Mouse (Mus musculus): ENCODE data around the gene Sigirr. TPM values are rescaled to one million over a fixed set of nuclear protein-coding genes. Genes with fewer than 3 reads are reported as not detected.
A peak's percentile ranks its signal among the peaks of the same experiment; 100 is the strongest.

Sigirr gene
- 16.0 and 16.5 TPM in 2 replicates for polyA plus RNA-seq (2016; fragmentation: Nextera tagmentation; extraction: Ambion mirVana)

DNA sequence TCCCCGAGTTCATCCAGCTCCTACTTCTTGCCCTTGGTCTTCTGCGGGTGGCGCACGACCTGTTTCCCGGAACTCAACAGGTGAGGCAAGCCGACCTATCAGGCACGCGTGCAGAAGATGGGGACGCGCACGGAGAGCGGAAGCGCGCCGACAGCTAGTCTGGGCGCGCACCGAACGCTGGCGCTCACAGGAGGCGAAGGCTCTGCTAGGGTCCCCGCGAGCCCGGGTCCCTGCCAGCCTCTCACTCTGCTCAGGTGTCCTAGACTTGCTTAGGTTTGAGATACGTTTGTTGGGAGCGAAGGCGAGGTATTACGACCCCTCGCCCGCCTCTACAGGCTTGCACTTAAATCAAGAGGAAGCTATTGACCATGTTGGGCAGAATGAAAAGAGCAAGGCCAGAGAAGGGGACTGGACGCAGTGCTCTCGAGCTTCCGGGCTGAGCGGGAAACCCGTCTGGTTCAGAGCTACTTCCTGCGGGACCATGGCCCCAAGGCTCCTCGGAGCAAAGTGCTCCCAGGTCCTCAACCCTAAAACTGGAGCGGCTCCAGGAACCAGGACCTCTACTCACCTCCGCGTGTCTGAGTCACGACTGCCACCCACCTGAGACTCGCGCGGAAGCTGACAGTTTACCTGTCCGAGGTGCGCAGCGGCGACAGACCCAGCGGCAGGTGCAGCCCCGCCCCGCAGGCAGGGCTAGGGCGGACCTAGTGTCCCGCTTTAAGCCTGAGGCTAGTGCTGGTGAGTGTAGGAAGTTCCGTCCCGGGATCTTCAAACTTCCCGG, at the start of gene Sigirr:
Gene Sigirr, minus strand, starts transcription at position 662 of the 781 bp plus-strand sequence.
- H3K27ac ChIP-seq, result no peak within 1 kb of the TSS
- H3K36me3 ChIP-seq, result no peaks in the 10 kb centered on the region
- peak within 1 kb of the TSS; percentile 54 for H3K4me3 ChIP-seq
- H3K27me3 ChIP-seq (replicated peaks), result peaks cover 49% of the 10 kb centered on the region
- peak within 1 kb of the TSS; percentile 51 for H3K9ac ChIP-seq
- H3K9me3 ChIP-seq (replicated peaks), result no peaks in the 10 kb centered on the region
- no peak for ATAC-seq
- peaks cover 61% of the 10 kb centered on the region for H3K4me1 ChIP-seq
- WGBS (ENCODE audit: insufficient replicate concordance), result 2% methylated on average over 56 of the region's 56 CpGs
- H3K4me2 ChIP-seq, result peak within 1 kb of the TSS; percentile 78

GRCm38 (mm10) chr7:141148639-141149038, 48.3 kb upstream of the Sigirr start:
- Histone ChIP-seq H3K4me2 (no peak overlapping the region), H3K9me3 (replicated peaks) (no peaks in the 10 kb centered on the region), H3K9ac (no peak overlapping the region), H3K27ac (peak overlapping the region; percentile 86; the same call in 1 of the 2 replicates), H3K36me3 (peaks cover 99% of the 10 kb centered on the region), H3K4me1 (peaks cover 46% of the 10 kb centered on the region), H3K27me3 (replicated peaks) (no peaks in the 10 kb centered on the region), H3K4me3 (no peak overlapping the region)
- 71% methylated on average over 4 of the region's 4 CpGs for WGBS (ENCODE audit: insufficient replicate concordance)
- no peak for ATAC-seq

GRCm38 (mm10) chr7:141147044-141147443, 46.7 kb upstream of the Sigirr start:
- peak; percentile 18; the same call in 1 of the 2 replicates for ATAC-seq
- no peaks in the 10 kb centered on the region for H3K9me3 ChIP-seq (replicated peaks)
- H3K27me3 ChIP-seq (replicated peaks), result no peaks in the 10 kb centered on the region
- peak overlapping the region; percentile 14; the same call in 1 of the 2 replicates for H3K4me3 ChIP-seq
- WGBS (ENCODE audit: insufficient replicate concordance), result 62% methylated on average over 6 of the region's 6 CpGs
- peak overlapping the region; percentile 86 for H3K27ac ChIP-seq
- peak overlapping the region; percentile 45 for H3K4me2 ChIP-seq
- peaks cover 99% of the 10 kb centered on the region for H3K36me3 ChIP-seq
- H3K4me1 ChIP-seq, result peaks cover 62% of the 10 kb centered on the region
- H3K9ac ChIP-seq, result peak overlapping the region; percentile 52

DNA sequence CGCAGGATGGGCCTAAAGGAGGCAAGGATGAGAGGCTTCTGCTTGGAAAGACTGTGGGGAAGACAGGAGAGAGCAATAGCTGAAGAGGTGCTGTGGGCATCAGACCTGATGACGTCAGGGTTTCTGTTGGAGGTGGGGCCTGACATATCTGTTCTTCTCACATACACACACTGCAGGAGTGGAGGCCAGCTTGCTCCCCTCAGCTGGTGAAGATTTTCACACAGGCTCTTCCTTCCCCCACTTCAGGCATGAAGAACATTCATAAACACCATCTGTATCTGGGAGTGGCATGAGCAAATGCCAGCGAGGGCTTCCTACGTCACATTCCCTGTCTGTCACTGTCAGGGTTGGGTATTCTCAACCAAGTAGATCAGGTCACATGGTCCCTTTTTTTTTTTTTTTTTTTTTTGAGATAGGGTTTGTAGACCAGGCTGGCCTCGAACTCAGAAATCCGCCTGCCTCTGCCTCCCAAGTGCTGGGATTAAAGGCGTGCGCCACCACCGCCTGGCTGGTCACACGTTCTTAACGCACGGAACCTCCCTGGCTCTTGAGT, 45.7 kb upstream of the Sigirr start:
- peak overlapping the region; percentile 45 for H3K4me2 ChIP-seq
- H3K9me3 ChIP-seq (replicated peaks), result no peaks in the 10 kb centered on the region
- H3K4me1 ChIP-seq, result peaks cover 71% of the 10 kb centered on the region
- ATAC-seq, result peak; percentile 87
- no peaks in the 10 kb centered on the region for H3K27me3 ChIP-seq (replicated peaks)
- H3K36me3 ChIP-seq, result peaks cover 99% of the 10 kb centered on the region
- H3K9ac ChIP-seq, result peak overlapping the region; percentile 53
- 71% methylated on average over 12 of the region's 12 CpGs for WGBS (ENCODE audit: insufficient replicate concordance)
- H3K4me3 ChIP-seq, result peak overlapping the region; percentile 14; the same call in 1 of the 2 replicates
- peak overlapping the region; percentile 86 for H3K27ac ChIP-seq

DNA sequence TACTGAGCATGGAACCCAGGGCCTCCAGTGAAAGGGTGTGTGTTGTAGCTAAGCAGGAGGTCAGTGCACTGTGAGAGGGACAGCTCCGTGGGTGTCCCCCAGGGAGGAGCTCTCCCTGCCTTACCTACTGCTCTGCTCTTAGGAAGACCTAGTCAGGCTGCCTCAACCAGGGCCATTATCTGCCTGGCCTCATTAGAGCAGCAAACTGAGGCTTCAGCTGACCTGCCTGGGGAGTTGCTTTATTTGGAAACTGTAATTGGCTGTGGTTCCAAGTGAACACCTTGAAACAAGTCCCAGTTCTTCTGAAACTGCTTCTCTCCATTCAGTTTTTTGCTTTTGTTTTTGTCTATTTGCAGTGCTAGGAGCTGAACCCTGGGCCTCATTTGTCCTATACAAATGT, 45.0 kb upstream of the Sigirr start:
- Histone ChIP-seq H3K4me2 (peak overlapping the region; percentile 45), H3K4me3 (0 out of 2 replicates have a peak overlapping the region, but pooled peaks have one; percentile 2), H3K36me3 (peaks cover 99% of the 10 kb centered on the region), H3K4me1 (peaks cover 78% of the 10 kb centered on the region), H3K9ac (peak overlapping the region; percentile 53), H3K27me3 (replicated peaks) (no peaks in the 10 kb centered on the region), H3K27ac (peak overlapping the region; percentile 86), H3K9me3 (replicated peaks) (no peaks in the 10 kb centered on the region)
- no peak for ATAC-seq
- WGBS (ENCODE audit: insufficient replicate concordance), result 45% methylated on average over 1 of the region's 1 CpGs

GRCm38 (mm10) chr7:141144650-141145049, 44.3 kb upstream of the Sigirr start:
- Histone ChIP-seq H3K4me3 (no peak overlapping the region), H3K27ac (peak overlapping the region; percentile 86), H3K4me2 (no peak overlapping the region), H3K9ac (no peak overlapping the region), H3K27me3 (replicated peaks) (no peaks in the 10 kb centered on the region), H3K4me1 (peaks cover 86% of the 10 kb centered on the region), H3K9me3 (replicated peaks) (no peaks in the 10 kb centered on the region), H3K36me3 (peaks cover 99% of the 10 kb centered on the region)
- ATAC-seq, result no peak
- WGBS (ENCODE audit: insufficient replicate concordance), result 78% methylated on average over 3 of the region's 3 CpGs

DNA sequence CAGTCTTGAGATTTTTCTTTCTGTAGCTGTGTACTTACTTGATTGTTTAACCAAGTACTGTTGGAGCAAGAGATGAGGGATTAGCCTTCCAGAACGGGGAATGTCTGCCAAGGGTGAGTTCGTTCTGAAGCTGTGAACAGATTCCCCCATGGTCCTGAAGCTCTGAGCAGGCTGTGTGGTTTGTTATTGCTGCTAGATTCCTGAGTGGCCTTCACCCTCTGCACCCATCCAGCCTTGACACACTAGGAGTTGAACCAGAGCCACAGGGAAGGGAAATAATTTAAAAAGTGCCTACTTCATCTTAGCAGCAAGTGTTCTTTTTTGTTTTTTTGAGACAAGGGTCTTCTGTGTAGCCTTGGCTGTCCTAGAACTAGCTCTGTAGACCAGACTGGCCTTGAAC, 43.5 kb upstream of the Sigirr start:
- Histone ChIP-seq H3K9ac (no peak overlapping the region), H3K9me3 (replicated peaks) (no peaks in the 10 kb centered on the region), H3K4me2 (no peak overlapping the region), H3K4me3 (no peak overlapping the region), H3K36me3 (peaks cover 100% of the 10 kb centered on the region), H3K27ac (peak overlapping the region; percentile 1; the same call in 1 of the 2 replicates), H3K4me1 (peaks cover 93% of the 10 kb centered on the region), H3K27me3 (replicated peaks) (no peaks in the 10 kb centered on the region)
- no peak for ATAC-seq
- 87% methylated on average over 2 of the region's 2 CpGs for WGBS (ENCODE audit: insufficient replicate concordance)

DNA sequence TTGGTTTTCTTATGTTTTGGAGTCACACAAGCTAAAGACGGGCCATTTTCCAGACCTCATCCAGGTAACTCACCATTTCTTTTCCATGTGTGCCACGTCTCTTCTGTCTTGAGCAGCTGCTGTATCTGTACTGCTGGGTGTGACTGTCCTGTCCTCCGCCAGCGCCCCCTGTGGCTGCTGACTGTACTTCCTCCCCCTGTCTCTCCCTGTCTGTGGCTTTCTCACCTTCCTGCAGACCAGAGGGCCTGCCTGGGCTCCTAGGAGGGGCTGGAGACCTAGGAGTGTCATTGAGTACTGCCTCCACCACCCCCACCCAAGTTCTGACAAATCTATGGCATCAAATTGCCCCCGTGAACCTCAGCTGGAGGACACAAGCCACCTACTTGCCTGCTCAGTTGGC, 42.7 kb upstream of the Sigirr start:
- 51% methylated on average over 5 of the region's 5 CpGs for WGBS (ENCODE audit: insufficient replicate concordance)
- Histone ChIP-seq H3K27me3 (replicated peaks) (no peaks in the 10 kb centered on the region), H3K4me2 (0 out of 2 replicates have a peak overlapping the region, but pooled peaks have one; percentile 4), H3K4me3 (no peak overlapping the region), H3K9ac (no peak overlapping the region), H3K36me3 (peaks cover 100% of the 10 kb centered on the region), H3K27ac (peak overlapping the region; percentile 37), H3K4me1 (peaks cover 100% of the 10 kb centered on the region), H3K9me3 (replicated peaks) (no peaks in the 10 kb centered on the region)
- ATAC-seq, result no peak

DNA sequence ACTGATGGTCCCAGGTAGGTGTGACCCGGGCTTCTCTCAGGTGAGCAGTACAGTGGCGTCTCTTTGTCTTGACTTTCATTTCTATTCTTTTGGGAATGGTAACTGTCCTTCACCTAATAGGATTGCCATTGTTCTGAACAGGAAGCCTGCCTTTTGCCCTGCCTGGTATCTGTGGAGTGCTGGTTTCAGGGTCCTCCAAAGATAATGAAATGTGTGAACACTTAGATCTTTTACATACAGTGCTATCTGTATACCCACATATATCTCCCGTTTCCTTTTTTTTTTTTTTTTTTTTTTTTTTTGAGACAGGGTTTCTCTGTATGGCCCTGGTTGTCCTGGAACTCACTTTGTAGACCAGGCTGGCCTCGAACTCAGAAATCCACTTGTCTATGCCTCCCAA, 41.0 kb upstream of the Sigirr start:
- Histone ChIP-seq H3K27me3 (replicated peaks) (no peaks in the 10 kb centered on the region), H3K4me1 (peaks cover 99% of the 10 kb centered on the region), H3K4me2 (peak overlapping the region; percentile 20), H3K36me3 (peaks cover 100% of the 10 kb centered on the region), H3K9me3 (replicated peaks) (no peaks in the 10 kb centered on the region), H3K9ac (no peak overlapping the region), H3K4me3 (no peak overlapping the region), H3K27ac (0 out of 2 replicates have a peak overlapping the region, but pooled peaks have one; percentile 31)
- 0 out of 2 replicates have a peak, but pooled peaks have one; percentile 19 for ATAC-seq
- WGBS (ENCODE audit: insufficient replicate concordance), result 64% methylated on average over 4 of the region's 4 CpGs

DNA sequence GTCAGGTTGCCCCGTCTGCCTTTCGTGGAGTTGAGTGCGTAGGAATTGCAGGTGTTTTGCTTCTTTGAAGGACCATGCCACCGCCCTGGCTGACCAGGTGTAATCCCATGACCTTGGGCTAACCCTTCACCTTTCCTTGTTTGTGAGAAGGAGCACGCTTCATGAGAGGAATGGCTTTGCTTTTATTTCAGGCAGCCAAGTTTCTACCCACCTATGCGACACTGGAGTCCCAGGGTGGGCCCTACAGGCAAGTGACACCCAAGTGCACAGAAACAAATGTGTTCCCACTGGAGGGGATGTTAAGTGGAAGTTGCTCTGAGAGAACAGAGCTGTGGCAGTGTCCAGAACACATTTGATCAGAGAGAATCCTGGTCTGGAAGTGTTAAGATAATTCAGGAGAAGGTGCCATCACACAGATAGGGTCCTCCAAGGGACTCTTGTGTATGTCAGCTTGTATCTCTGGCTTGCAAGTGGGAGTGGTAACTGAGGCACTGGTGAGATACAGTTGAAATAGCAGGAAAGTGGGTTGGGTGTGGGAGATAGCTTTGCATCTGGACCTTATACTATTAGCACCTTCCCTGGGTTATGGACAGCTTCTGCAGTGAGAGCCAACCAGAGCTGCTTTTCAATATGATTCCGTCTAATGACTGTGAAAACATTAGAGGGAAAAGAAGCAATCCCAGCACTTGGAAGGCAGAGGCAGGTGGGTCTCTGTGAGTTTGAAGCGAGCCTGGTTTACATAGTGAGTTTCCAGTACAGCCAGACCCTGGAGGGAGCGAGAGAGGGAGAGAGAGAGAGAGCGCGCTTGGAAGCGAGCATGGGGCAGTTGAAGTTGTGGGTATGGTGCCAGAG, 31.8 kb upstream of the Sigirr start:
- Histone ChIP-seq H3K9ac (peak overlapping the region; percentile 93), H3K27ac (peak overlapping the region; percentile 99), H3K9me3 (replicated peaks) (no peaks in the 10 kb centered on the region), H3K4me3 (peak overlapping the region; percentile 90), H3K4me2 (peak overlapping the region; percentile 77), H3K4me1 (peaks cover 86% of the 10 kb centered on the region), H3K27me3 (replicated peaks) (no peaks in the 10 kb centered on the region), H3K36me3 (peaks cover 35% of the 10 kb centered on the region)
- ATAC-seq, result peak; percentile 87
- 30% methylated on average over 12 of the region's 12 CpGs for WGBS (ENCODE audit: insufficient replicate concordance)

GRCm38 (mm10) chr7:141131024-141131820, 30.9 kb upstream of the Sigirr start:
- peaks cover 26% of the 10 kb centered on the region for H3K36me3 ChIP-seq
- H3K4me1 ChIP-seq, result peaks cover 86% of the 10 kb centered on the region
- ATAC-seq, result peak; percentile 88
- peak overlapping the region; percentile 99 for H3K27ac ChIP-seq
- no peaks in the 10 kb centered on the region for H3K27me3 ChIP-seq (replicated peaks)
- WGBS (ENCODE audit: insufficient replicate concordance), result 1% methylated on average over 59 of the region's 59 CpGs
- H3K9me3 ChIP-seq (replicated peaks), result no peaks in the 10 kb centered on the region
- H3K4me2 ChIP-seq, result peak overlapping the region; percentile 77
- peak overlapping the region; percentile 90 for H3K4me3 ChIP-seq
- peak overlapping the region; percentile 93 for H3K9ac ChIP-seq

All from liver, embryonic 12.5 days (tissue).